Mouse (Mus musculus): ENCODE results near the gene Gm28035.

GRCm38 (mm10) chr2:30281651-30282050 is 41.3 kb downstream of the Gm28035 start:
- TF ChIP-seq CTCF (IDR thresholded peaks at IDR 0.05; ENCODE audit: low read depth) (no peak), EP300 (optimal IDR thresholded peaks at IDR 0.05) (no peak)
